Mouse (Mus musculus) kidney, adult 2 months (tissue): ENCODE results near the gene Pitpna. TPM values are rescaled to one million over a fixed set of nuclear protein-coding genes. Genes with fewer than 3 reads are reported as not detected.

ENCODE experiments used
- DNase-seq: peaks from one replicate; pipeline ENCODE4 v3.0.0; 2021
- H3K27ac ChIP-seq: fragments of 200-500 bp; 2 replicates; pipeline ENCODE4 v1.5.1; 2012; ENCODE audit warnings: low read depth, low read length, control low read depth, inconsistent platforms; ENCODE audit not compliant: insufficient read depth
- H3K27me3 ChIP-seq: fragments of 200-500 bp; replicated peaks from 2 replicates; pipeline ENCODE4 v1.6.1; 2012; ENCODE audit warnings: mild to moderate bottlenecking, moderate library complexity, low read length, inconsistent platforms; ENCODE audit not compliant: control insufficient read depth, insufficient read depth
- H3K36me3 ChIP-seq: fragments of 200-500 bp; 2 replicates; pipeline ENCODE4 v1.6.1; 2012; ENCODE audit warnings: mild to moderate bottlenecking, moderate library complexity, low read length, inconsistent platforms; ENCODE audit not compliant: control insufficient read depth, insufficient read depth
- H3K4me1 ChIP-seq: fragments of 200-500 bp; 2 replicates; pipeline ENCODE4 v1.6.1; 2011; ENCODE audit warnings: low read length; ENCODE audit not compliant: control insufficient read depth, insufficient read depth
- H3K4me3 ChIP-seq: fragments of 200-500 bp; 2 replicates; pipeline ENCODE4 v1.5.1; 2011; ENCODE audit warnings: mild to moderate bottlenecking, low read depth, low read length, control low read depth; ENCODE audit not compliant: insufficient read depth
- CTCF ChIP-seq: fragments of 200-500 bp; conservative IDR thresholded peaks from 2 replicates; pipeline ENCODE4 v1.5.1; 2011; ENCODE audit warnings: low read depth, mild to moderate bottlenecking, control low read depth, low read length, moderate library complexity, mixed read lengths; ENCODE audit not compliant: insufficient read depth, insufficient read length
- POLR2A ChIP-seq: fragments of 200-500 bp; IDR thresholded peaks from one replicate; pipeline ENCODE4 v1.6.1; 2011; ENCODE audit warnings: low read depth, low read length, control low read depth
- WGBS: fragments of 180-500 bp; shearing (Covaris S2); methylation state at CpG from one replicate; pipeline ENCODE4 v1.1.7; 2018; 5-methylcytosine and 5-hydroxymethylcytosine counted together
- polyA plus RNA-seq: library from polyadenylated mRNA; depleted of rRNA; stranded (reverse); fragments of >200 nt; gene quantifications from 2 replicates; pipeline ENCODE4 v1.2.3, GENCODE M21; 2012

Gene Pitpna
- polyA plus RNA-seq, 1 experiment, result 60.3 TPM

DNA sequence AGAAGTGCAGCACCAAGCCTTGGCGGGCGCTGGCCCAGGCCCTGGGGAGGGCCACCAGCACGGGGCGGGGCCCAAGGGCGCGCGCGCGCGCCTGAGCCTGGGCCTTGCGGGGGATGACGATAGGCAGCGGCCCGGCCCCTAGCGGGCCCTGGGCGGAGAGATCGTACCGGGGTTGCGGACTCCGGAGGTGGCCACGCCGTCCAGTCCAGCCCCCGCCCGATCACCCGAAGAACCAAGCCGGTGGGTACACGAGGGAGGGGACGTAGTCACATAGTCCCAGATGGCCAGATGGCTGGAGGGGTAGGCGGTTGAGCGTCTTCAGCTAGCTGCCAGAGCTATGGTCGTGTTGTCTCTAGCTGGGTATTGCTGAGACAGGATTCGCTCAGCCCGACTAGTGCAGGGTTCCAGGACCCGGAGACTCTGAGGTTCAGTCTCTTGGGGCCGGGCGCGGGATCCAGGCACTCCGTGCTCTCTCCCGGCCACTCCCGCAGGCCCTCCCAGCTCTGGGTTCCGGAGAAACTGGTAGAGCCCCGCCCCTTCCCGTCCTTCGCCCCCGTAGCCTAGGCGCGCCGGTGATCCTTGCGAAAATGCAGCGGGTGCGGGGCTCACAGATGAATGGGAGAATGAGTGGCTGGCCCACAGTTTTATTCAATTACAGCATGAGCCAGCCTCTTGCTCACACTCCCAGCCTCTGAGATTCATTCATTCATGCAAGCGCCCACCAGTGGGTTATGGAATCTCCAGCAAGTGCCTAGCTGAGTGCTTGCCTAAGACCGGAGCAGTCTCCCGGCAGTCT is 63.7 kb downstream of the Pitpna start:
- peak; percentile 91 for DNase-seq

DNA sequence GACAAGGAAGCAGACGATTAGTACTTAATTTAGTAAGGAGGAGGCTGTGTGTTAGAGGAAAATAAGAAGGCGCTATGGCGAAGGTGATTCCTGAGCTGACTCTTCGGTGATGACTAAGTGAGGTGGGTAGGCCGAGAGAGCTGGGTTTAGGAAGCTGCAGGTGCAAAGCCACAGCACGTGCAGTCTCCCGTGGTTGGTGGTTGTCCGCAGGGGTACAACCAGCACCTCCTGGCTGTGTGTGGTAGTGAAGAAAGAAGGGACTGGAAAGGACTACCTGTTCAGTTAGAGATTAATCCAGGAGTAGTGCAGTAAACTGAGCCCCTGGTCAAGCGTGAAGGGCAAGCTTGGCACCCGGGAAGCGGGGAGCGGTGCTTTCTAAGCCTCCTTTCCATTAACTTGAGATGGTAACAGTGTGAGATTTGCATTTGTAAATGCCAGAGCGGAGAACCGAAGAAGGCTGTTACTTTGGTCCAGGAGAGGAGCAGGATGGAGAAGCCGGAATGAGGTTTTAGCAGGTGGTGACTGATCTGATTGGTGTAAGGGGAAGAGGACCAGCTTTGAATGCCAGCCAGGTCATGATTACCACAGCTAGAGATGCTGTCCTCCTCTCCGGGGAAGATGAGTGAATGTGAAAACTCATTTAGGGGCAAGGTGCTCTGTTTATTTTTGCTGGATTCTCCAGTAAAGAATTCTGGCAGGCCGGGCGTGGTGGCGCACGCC is 64.5 kb downstream of the Pitpna start:
- 11% methylated on average over 20 of the region's 20 CpGs for WGBS
- Histone ChIP-seq H3K36me3 (no peaks in the 10 kb centered on the region), H3K27me3 (no peaks in the 10 kb centered on the region), H3K4me3 (peak overlapping the region; percentile 90), H3K4me1 (peaks cover 39% of the 10 kb centered on the region), H3K27ac (peak overlapping the region; percentile 98)
- peak; percentile 94 for DNase-seq
- TF ChIP-seq CTCF, result no peak; the same call in 1 of the 2 replicates
- TF ChIP-seq POLR2A, result no peak

More for the DNA sequence above, 63.7 kb downstream of the Pitpna start:
- Histone ChIP-seq H3K27me3 (no peaks in the 10 kb centered on the region), H3K27ac (peak overlapping the region; percentile 98), H3K4me1 (peaks cover 33% of the 10 kb centered on the region), H3K36me3 (no peaks in the 10 kb centered on the region), H3K4me3 (peak overlapping the region; percentile 90)
- under 1% methylated on average over 54 of the region's 54 CpGs for WGBS
- peak; percentile 16 for TF ChIP-seq POLR2A
- no peak for TF ChIP-seq CTCF

DNA sequence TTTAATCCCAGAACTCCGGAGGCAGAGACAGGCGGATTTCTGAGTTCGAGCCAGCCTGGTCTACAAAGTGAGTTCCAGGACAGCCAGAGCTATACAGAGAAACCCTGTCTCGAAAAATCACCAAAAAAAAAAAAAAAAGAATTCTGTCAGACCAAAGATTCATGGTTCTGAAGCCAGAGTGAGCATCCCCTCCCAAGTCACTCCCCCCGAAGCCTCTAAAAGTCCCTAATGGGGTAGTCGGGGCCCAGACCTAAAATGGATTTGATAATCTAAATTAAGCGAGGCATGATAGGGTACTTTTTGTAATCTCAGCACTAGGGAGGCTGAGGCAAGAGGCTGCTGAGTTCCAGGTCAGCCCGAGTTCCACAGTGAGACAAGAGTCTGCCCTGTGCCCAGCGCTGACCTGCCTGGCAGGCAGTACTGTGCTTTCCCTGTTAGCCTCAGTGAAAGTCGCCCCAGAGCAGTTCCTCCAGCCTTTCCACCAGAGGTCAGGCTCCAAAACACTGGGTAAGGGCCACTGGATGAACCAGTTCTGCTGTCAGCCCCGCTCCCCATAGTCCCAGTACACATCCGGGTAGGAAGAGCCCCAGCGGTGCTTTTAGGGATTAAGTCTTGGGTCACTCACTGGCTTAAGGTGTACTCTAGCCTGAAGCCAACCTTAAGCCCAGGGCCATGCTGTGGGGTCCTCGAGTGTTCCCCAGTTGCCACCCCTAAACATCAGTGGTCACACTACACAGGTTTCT is 65.2 kb downstream of the Pitpna start:
- WGBS, result 19% methylated on average over 14 of the region's 14 CpGs
- no peak for TF ChIP-seq POLR2A
- TF ChIP-seq CTCF, result peak; percentile 30; the same call in 1 of the 2 replicates
- H3K36me3 ChIP-seq, result no peaks in the 10 kb centered on the region
- peaks cover 39% of the 10 kb centered on the region for H3K4me1 ChIP-seq
- peak; percentile 79 for DNase-seq
- peak overlapping the region; percentile 56 for H3K4me3 ChIP-seq
- peak overlapping the region; percentile 98 for H3K27ac ChIP-seq
- no peaks in the 10 kb centered on the region for H3K27me3 ChIP-seq

DNA sequence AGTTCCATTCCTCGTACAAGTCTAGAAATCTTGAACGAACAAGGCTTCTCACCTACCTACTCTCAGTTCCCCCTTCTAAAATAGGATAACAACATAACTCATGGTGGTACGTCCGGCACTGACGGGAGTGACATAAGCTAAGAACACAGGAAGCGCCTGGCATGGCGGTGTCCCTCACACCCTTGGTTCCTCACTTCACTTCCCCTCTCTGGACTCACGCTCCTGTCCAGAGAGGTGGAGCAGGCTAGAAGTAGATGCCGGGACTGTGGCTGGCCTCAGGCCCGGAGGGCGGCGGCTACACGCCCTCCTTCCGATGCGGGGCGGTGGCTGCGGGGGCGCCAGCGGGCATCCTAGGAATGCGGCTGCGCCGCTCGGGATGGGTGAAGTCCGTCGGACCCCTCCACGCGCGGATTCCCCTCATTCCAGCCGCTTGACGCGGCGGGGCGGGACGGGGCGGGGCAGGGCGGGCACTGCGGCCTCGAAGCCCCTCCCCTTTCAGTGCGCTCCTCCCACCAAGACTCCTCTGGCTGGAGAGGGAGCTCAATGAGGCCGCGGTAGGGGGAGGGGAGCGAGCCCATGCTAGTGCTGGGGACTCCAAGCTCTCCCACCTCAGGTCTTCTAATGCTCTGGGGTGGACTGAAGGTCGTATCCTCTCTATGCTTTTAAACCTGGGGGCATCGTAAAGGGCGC is 66.0 kb downstream of the Pitpna start:
- H3K4me3 ChIP-seq, result peak overlapping the region; percentile 56
- H3K27ac ChIP-seq, result peak overlapping the region; percentile 98
- WGBS, result 2% methylated on average over 39 of the region's 45 CpGs
- H3K27me3 ChIP-seq, result no peaks in the 10 kb centered on the region
- peak; percentile 96 for DNase-seq
- no peaks in the 10 kb centered on the region for H3K36me3 ChIP-seq
- peaks cover 36% of the 10 kb centered on the region for H3K4me1 ChIP-seq
- TF ChIP-seq CTCF (no peak), POLR2A (peak; percentile 50)

DNA sequence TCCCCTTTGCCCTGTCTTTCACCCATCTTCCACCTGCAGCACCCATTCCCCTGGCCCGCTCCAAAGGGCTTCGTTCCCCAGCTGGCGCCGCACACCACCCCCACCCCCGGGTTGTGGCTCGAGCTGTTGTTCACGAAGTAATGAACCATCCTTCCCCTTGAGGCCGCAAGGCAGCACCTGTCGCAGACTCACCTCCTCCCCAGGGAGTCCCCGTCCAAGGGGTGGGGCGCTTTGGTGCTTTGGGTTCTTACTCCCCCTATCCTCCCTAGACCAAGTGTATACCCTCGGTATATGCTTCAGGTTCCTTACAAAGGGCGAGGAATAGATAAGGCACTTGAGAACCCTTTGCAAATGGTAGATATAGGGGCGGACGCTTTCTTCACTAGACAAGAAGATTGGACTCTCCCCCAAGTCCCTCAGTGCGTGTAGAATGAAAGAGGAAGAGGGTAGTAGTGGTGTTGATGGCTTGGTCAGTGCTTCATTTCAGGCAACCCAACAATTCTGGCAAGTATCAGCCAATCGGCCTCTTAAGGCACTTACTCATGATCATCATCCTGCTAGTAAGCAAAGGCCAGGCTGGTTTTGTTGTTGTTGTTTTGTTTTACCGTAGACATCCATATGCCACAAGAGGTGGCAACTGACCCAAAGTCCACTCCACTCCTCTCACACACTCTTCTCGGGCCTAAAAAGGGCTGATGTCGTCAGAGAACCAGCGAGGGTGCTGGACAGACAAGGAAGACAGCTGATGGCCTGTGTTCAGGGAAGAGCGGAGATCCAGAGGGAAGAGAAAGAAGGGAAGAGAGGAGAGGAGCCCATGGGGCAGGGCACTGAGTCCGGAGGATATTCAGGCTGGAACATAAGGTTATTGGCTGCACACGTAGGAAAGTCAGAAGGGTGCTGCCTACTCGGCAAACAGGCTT is 66.8 kb downstream of the Pitpna start:
- TF ChIP-seq CTCF (no peak), POLR2A (no peak)
- H3K36me3 ChIP-seq, result no peaks in the 10 kb centered on the region
- peak overlapping the region; percentile 84 for H3K27ac ChIP-seq
- 48% methylated on average over 25 of the region's 25 CpGs for WGBS
- peak; percentile 24 for DNase-seq
- H3K27me3 ChIP-seq, result no peaks in the 10 kb centered on the region
- H3K4me1 ChIP-seq, result peaks cover 36% of the 10 kb centered on the region
- peak overlapping the region; percentile 78 for H3K4me3 ChIP-seq
